Mouse (Mus musculus): ENCODE results near the gene Banf1. TPM values are rescaled to one million over a fixed set of nuclear protein-coding genes. Genes with fewer than 3 reads are reported as not detected.

The Banf1 gene
- polyA plus RNA-seq, 1 experiment from 2014 or later, result 164 TPM

DNA sequence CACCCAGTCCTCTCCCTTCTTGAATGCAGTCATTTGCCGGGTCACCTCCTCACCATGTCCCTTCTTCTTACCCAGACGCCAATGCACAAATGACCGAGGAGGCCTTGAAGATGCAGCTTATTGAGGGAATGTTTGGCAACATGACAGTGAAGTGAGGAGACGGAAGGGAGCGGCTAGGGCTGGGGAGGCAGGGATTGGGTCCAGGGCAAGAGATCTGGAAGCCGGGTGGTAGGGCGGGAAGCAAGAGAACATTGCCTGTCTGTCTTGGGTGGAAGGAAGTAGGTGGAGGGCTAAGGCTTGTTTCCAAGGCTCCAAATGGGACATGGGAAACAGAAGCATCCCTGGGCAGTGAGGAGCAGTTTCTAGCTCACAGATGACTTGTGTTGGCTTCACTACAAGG, 25.6 kb downstream of the Banf1 start:
- ATAC-seq (no peak), DNase-seq (no peak)
- TF ChIP-seq CTCF (IDR thresholded peaks at IDR 0.05; ENCODE audit: low read depth) (no peak), EP300 (IDR thresholded peaks at IDR 0.05; ENCODE audit: low read depth) (no peak)
- WGBS (ENCODE audit: insufficient replicate concordance), result 78% methylated on average over 7 of the region's 7 CpGs
- Histone ChIP-seq H3K4me1 (ENCODE audit: insufficient read depth) (no peaks in the 10 kb centered on the region), H3K27ac (ENCODE audit: low read depth) (no peak overlapping the region), H3K4me2 (ENCODE audit: low read depth, low read length) (no peak overlapping the region), H3K9me3 (ENCODE audit: low read length) (no peaks in the 10 kb centered on the region), H3K36me3 (replicated peaks; ENCODE audit: insufficient read depth, low read length) (no peaks in the 10 kb centered on the region), H3K4me3 (ENCODE audit: low read depth, low read length) (no peak overlapping the region), H3K9ac (replicated peaks) (no peak overlapping the region), H3K27me3 (ENCODE audit: insufficient read depth, low read length) (no peaks in the 10 kb centered on the region)

DNA sequence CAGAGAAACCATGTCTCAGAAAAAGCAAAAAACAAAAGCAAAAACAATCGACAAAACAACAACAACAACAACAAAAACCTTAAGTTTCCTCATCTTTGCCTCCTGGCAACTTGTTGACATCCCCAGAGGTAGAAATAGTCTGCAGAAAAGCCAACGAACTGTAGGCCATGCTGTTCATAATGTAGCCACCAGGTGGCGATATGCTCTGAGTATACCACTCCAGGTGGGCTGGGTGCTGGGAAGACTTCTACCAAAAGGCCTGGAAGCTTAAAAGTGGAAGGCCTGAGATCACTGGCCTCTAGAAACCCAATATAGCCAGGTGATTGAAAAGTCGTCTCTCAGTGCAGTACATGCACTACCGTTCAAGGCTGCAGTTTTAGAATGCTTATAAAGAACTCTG, 29.0 kb downstream of the Banf1 start:
- Histone ChIP-seq H3K4me3 (ENCODE audit: low read depth, low read length) (no peak overlapping the region), H3K4me2 (ENCODE audit: low read depth, low read length) (no peak overlapping the region), H3K27me3 (ENCODE audit: insufficient read depth, low read length) (no peaks in the 10 kb centered on the region), H3K27ac (ENCODE audit: low read depth) (no peak overlapping the region), H3K4me1 (ENCODE audit: insufficient read depth) (no peaks in the 10 kb centered on the region), H3K9ac (replicated peaks) (no peak overlapping the region), H3K9me3 (ENCODE audit: low read length) (no peaks in the 10 kb centered on the region), H3K36me3 (replicated peaks; ENCODE audit: insufficient read depth, low read length) (no peaks in the 10 kb centered on the region)
- WGBS (ENCODE audit: insufficient replicate concordance), result 20% methylated on average over 5 of the region's 5 CpGs
- ATAC-seq (no peak), DNase-seq (peak; percentile 83)
- TF ChIP-seq EP300 (IDR thresholded peaks at IDR 0.05; ENCODE audit: low read depth) (no peak), CTCF (IDR thresholded peaks at IDR 0.05; ENCODE audit: low read depth) (peak; percentile 95)

DNA sequence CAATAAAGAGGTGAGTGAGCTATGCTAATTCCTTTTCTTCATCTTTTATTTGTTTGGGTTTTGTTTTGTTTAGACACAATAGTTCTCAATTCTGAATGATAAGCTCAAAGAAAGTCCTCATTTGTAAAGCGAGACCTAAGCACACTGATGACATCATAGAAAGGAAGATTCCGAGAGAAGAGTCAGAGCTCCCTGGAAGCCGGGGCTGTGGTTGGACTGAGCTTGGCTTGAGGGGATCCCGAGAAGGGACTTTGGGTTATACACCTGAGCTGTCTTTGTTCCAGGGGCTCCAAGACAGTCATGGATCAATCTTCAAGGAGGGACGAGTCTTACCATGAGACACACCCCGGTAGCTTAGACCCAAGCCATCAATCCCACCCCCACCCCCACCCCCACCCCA, 31.5 kb downstream of the Banf1 start, which contains the start of gene Catsper1:
Gene Catsper1 (plus strand): TSS at position 301 of the 400 bp plus-strand sequence.
- no peaks in the 10 kb centered on the region for H3K4me1 ChIP-seq (ENCODE audit: insufficient read depth)
- DNase-seq, result no peak
- H3K9me3 ChIP-seq (ENCODE audit: low read length), result no peaks in the 10 kb centered on the region
- 84% methylated on average over 6 of the region's 6 CpGs for WGBS (ENCODE audit: insufficient replicate concordance)
- H3K4me2 ChIP-seq (ENCODE audit: low read depth, low read length), result no peak within 1 kb of the TSS
- no peak within 1 kb of the TSS for H3K27ac ChIP-seq (ENCODE audit: low read depth)
- TF ChIP-seq EP300 (IDR thresholded peaks at IDR 0.05; ENCODE audit: low read depth) (no peak), CTCF (IDR thresholded peaks at IDR 0.05; ENCODE audit: low read depth) (no peak)
- H3K36me3 ChIP-seq (replicated peaks; ENCODE audit: insufficient read depth, low read length), result no peaks in the 10 kb centered on the region
- no peaks in the 10 kb centered on the region for H3K27me3 ChIP-seq (ENCODE audit: insufficient read depth, low read length)
- no peak for ATAC-seq
- H3K4me3 ChIP-seq (ENCODE audit: low read depth, low read length), result no peak within 1 kb of the TSS
- no peak within 1 kb of the TSS for H3K9ac ChIP-seq (replicated peaks)

DNA sequence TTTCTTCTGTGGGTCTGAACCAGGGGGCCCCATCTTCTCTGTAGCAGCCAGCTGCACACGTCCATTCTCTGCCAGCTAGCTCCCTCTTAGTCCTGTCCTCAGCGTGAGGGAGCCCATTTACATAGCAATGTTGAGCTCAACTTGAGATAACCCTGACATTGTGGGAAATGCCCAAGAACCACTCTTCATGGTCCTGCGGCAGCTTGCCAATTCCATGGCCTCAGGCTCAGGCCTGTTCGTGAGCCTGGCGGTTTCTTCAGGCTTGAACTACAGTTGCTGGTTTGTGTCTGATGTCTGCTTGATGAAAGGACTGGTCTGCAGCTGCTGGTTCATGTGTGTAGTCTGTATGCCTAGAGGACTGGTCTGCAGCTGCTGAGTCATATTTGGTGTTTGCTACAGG, 32.2 kb downstream of the Banf1 start:
- Histone ChIP-seq H3K27ac (ENCODE audit: low read depth) (no peak overlapping the region), H3K36me3 (replicated peaks; ENCODE audit: insufficient read depth, low read length) (no peaks in the 10 kb centered on the region), H3K9me3 (ENCODE audit: low read length) (no peaks in the 10 kb centered on the region), H3K27me3 (ENCODE audit: insufficient read depth, low read length) (no peaks in the 10 kb centered on the region), H3K4me1 (ENCODE audit: insufficient read depth) (no peaks in the 10 kb centered on the region), H3K4me3 (ENCODE audit: low read depth, low read length) (no peak overlapping the region), H3K9ac (replicated peaks) (no peak overlapping the region), H3K4me2 (ENCODE audit: low read depth, low read length) (no peak overlapping the region)
- DNase-seq (no peak), ATAC-seq (no peak)
- WGBS (ENCODE audit: insufficient replicate concordance), result 68% methylated on average over 5 of the region's 5 CpGs
- no peak for TF ChIP-seq CTCF (IDR thresholded peaks at IDR 0.05; ENCODE audit: low read depth)
- TF ChIP-seq EP300 (IDR thresholded peaks at IDR 0.05; ENCODE audit: low read depth), result no peak

DNA sequence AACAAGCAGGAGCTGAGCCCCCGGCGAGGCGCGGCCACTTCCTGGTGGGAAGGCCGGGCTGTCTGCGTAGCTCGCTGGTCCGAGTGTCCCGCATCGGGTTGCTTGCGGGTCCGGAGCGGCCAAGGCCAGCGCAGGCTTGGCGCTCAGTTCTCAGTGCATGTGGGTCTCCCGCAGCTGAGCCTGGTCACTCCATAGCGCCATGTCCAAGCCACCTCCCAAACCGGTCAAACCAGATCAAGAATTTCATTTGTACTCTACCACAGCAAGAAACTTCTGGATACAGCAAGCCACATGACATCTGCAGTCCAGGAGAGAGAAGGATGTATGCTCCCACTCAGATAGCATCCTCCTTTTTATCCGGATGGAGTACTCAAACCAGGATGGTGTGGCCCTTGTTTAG, 39.0 kb downstream of the Banf1 start:
- H3K27ac ChIP-seq (ENCODE audit: low read depth), result no peak overlapping the region
- H3K9ac ChIP-seq (replicated peaks), result no peak overlapping the region
- H3K4me2 ChIP-seq (ENCODE audit: low read depth, low read length), result no peak overlapping the region
- H3K4me3 ChIP-seq (ENCODE audit: low read depth, low read length), result no peak overlapping the region
- H3K9me3 ChIP-seq (ENCODE audit: low read length), result no peaks in the 10 kb centered on the region
- no peaks in the 10 kb centered on the region for H3K27me3 ChIP-seq (ENCODE audit: insufficient read depth, low read length)
- H3K36me3 ChIP-seq (replicated peaks; ENCODE audit: insufficient read depth, low read length), result no peaks in the 10 kb centered on the region
- TF ChIP-seq CTCF (IDR thresholded peaks at IDR 0.05; ENCODE audit: low read depth) (no peak), EP300 (IDR thresholded peaks at IDR 0.05; ENCODE audit: low read depth) (no peak)
- WGBS (ENCODE audit: insufficient replicate concordance), result 71% methylated on average over 19 of the region's 19 CpGs
- ATAC-seq, result no peak
- H3K4me1 ChIP-seq (ENCODE audit: insufficient read depth), result no peaks in the 10 kb centered on the region
- DNase-seq, result no peak

DNA sequence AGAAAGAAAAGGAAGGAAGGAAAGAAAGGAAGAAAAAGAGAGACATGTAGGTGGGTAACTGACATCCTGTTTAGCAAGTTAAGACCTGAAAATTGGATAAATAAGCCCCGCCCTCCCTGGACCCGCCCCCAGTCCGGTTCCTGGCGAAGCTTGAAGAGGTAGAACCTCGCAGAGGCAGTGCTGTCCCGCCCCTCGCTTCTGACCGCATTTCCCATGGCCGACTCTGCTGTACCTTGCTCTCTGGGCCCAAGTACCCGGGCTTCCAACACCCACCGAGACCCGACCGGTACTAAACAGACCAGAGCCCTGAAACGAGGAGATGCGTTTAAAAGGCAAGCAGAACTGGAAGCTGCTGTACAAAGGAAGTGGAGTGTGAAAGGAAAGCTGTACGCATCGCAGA, 43.2 kb downstream of the Banf1 start:
- Histone ChIP-seq H3K4me3 (ENCODE audit: low read depth, low read length) (no peak overlapping the region), H3K4me1 (ENCODE audit: insufficient read depth) (no peaks in the 10 kb centered on the region), H3K36me3 (replicated peaks; ENCODE audit: insufficient read depth, low read length) (no peaks in the 10 kb centered on the region), H3K9ac (replicated peaks) (no peak overlapping the region), H3K27me3 (ENCODE audit: insufficient read depth, low read length) (no peaks in the 10 kb centered on the region), H3K4me2 (ENCODE audit: low read depth, low read length) (0 out of 2 replicates have a peak overlapping the region, but pooled peaks have one; percentile 7), H3K27ac (ENCODE audit: low read depth) (no peak overlapping the region), H3K9me3 (ENCODE audit: low read length) (no peaks in the 10 kb centered on the region)
- ATAC-seq (peak; percentile 40; the same call in 1 of the 2 replicates), DNase-seq (peak; percentile 21)
- WGBS (ENCODE audit: insufficient replicate concordance), result 45% methylated on average over 17 of the region's 17 CpGs
- TF ChIP-seq CTCF (IDR thresholded peaks at IDR 0.05; ENCODE audit: low read depth) (no peak), EP300 (IDR thresholded peaks at IDR 0.05; ENCODE audit: low read depth) (no peak)

Other genes with a start within 250 kb of the Banf1 start
- 1.3 and 1.5 TPM in 2 replicates for gene Klc2, start 248.6 kb downstream of the Banf1 start, polyA plus RNA-seq (2015; fragmentation: Nextera tagmentation; extraction: Ambion mirVana)
- gene Pacs1, start 94.0 kb downstream of the Banf1 start, polyA plus RNA-seq (2015; fragmentation: Nextera tagmentation; extraction: Ambion mirVana), result 2.6 and 3.3 TPM in 2 replicates
- 80.7 and 93.7 TPM in 2 replicates for gene Sf3b2, start 71.7 kb downstream of the Banf1 start, polyA plus RNA-seq (2015; fragmentation: Nextera tagmentation; extraction: Ambion mirVana)
- not detected in 2 replicates for gene Gal3st3, start 68.8 kb downstream of the Banf1 start, polyA plus RNA-seq (2015; fragmentation: Nextera tagmentation; extraction: Ambion mirVana)
- not detected in 2 replicates for gene Catsper1, start 31.4 kb downstream of the Banf1 start, polyA plus RNA-seq (2015; fragmentation: Nextera tagmentation; extraction: Ambion mirVana)
- gene Cst6, start 17.6 kb downstream of the Banf1 start, polyA plus RNA-seq (2015; fragmentation: Nextera tagmentation; extraction: Ambion mirVana), result not detected in 2 replicates
- gene Eif1ad, start 427 bp downstream of the Banf1 start, polyA plus RNA-seq (2015; fragmentation: Nextera tagmentation; extraction: Ambion mirVana), result 19.3 and 25.0 TPM in 2 replicates
- 20.8 and 24.0 TPM in 2 replicates for gene Sart1, start 21.5 kb upstream of the Banf1 start, polyA plus RNA-seq (2015; fragmentation: Nextera tagmentation; extraction: Ambion mirVana)
- gene Tsga10ip, start 35.4 kb upstream of the Banf1 start, polyA plus RNA-seq (2015; fragmentation: Nextera tagmentation; extraction: Ambion mirVana), result 0.14 TPM in 1 of 2 replicates, not detected in the other
- 71.5 and 74.2 TPM in 2 replicates for gene Drap1, start 57.8 kb upstream of the Banf1 start, polyA plus RNA-seq (2015; fragmentation: Nextera tagmentation; extraction: Ambion mirVana)
- 15.8 and 16.1 TPM in 2 replicates for gene AI837181, start 58.0 kb upstream of the Banf1 start, polyA plus RNA-seq (2015; fragmentation: Nextera tagmentation; extraction: Ambion mirVana)
- not detected in 2 replicates for gene Fosl1, start 80.4 kb upstream of the Banf1 start, polyA plus RNA-seq (2015; fragmentation: Nextera tagmentation; extraction: Ambion mirVana)
- 1.6 and 2.1 TPM in 2 replicates for gene Ccdc85b, start 90.7 kb upstream of the Banf1 start, polyA plus RNA-seq (2015; fragmentation: Nextera tagmentation; extraction: Ambion mirVana)
- 35.6 and 35.7 TPM in 2 replicates for gene Fibp, start 93.4 kb upstream of the Banf1 start, polyA plus RNA-seq (2015; fragmentation: Nextera tagmentation; extraction: Ambion mirVana)
- 1.4 and 1.9 TPM in 2 replicates for gene Ctsw, start 101.3 kb upstream of the Banf1 start, polyA plus RNA-seq (2015; fragmentation: Nextera tagmentation; extraction: Ambion mirVana)
- 8.1 and 9.2 TPM in 2 replicates for gene Efemp2, start 106.8 kb upstream of the Banf1 start, polyA plus RNA-seq (2015; fragmentation: Nextera tagmentation; extraction: Ambion mirVana)
- 8.6 and 11.9 TPM in 2 replicates for gene Mus81, start 121.2 kb upstream of the Banf1 start, polyA plus RNA-seq (2015; fragmentation: Nextera tagmentation; extraction: Ambion mirVana)
- gene Cfl1, start 123.3 kb upstream of the Banf1 start, polyA plus RNA-seq (2015; fragmentation: Nextera tagmentation; extraction: Ambion mirVana), result 841 and 843 TPM in 2 replicates
- gene 1700020D05Rik, start 136.6 kb upstream of the Banf1 start, polyA plus RNA-seq (2015; fragmentation: Nextera tagmentation; extraction: Ambion mirVana), result not detected in 2 replicates
- gene Snx32, start 143.4 kb upstream of the Banf1 start, polyA plus RNA-seq (2015; fragmentation: Nextera tagmentation; extraction: Ambion mirVana), result 2.6 and 3.0 TPM in 2 replicates
- 0.06 TPM in 1 of 2 replicates, not detected in the other for gene Ovol1, start 193.5 kb upstream of the Banf1 start, polyA plus RNA-seq (2015; fragmentation: Nextera tagmentation; extraction: Ambion mirVana)
- 3.1 and 3.4 TPM in 2 replicates for gene Ap5b1, start 200.9 kb upstream of the Banf1 start, polyA plus RNA-seq (2015; fragmentation: Nextera tagmentation; extraction: Ambion mirVana)
- 78.4 and 79.1 TPM in 2 replicates for gene Rnaseh2c, start 234.7 kb upstream of the Banf1 start, polyA plus RNA-seq (2015; fragmentation: Nextera tagmentation; extraction: Ambion mirVana)
- 15.1 and 15.8 TPM in 2 replicates for gene Kat5, start 243.1 kb upstream of the Banf1 start, polyA plus RNA-seq (2015; fragmentation: Nextera tagmentation; extraction: Ambion mirVana)

Measured in liver, postnatal 0 days (tissue).